Mouse (Mus musculus) testis, adult 2 months (tissue): ENCODE results near the gene Cxcl2. TPM values are rescaled to one million over a fixed set of nuclear protein-coding genes. Genes with fewer than 3 reads are reported as not detected.

ENCODE experiments used
- H3K27ac ChIP-seq: fragments of 200-500 bp; 2 replicates; pipeline ENCODE4 v1.5.1; 2012; ENCODE audit warnings: low read depth, low read length; ENCODE audit not compliant: control insufficient read depth, insufficient read depth
- H3K27me3 ChIP-seq: fragments of 200-500 bp; 2 replicates; pipeline ENCODE4 v1.6.1; 2012; ENCODE audit warnings: mild to moderate bottlenecking, low read length, moderate library complexity; ENCODE audit not compliant: control insufficient read depth, insufficient read depth
- H3K36me3 ChIP-seq: fragments of 200-500 bp; 2 replicates; pipeline ENCODE4 v1.6.1; 2012; ENCODE audit warnings: mild to moderate bottlenecking, low read length; ENCODE audit not compliant: control insufficient read depth, insufficient read depth
- H3K4me1 ChIP-seq: fragments of 200-500 bp; 2 replicates; pipeline ENCODE4 v1.6.1; 2012; ENCODE audit warnings: low read length; ENCODE audit not compliant: control insufficient read depth, insufficient read depth
- H3K4me3 ChIP-seq: fragments of 200-500 bp; 2 replicates; pipeline ENCODE4 v1.5.1; 2012; ENCODE audit warnings: low read depth, mild to moderate bottlenecking, low read length, moderate library complexity, mixed read lengths; ENCODE audit not compliant: control insufficient read depth
- CTCF ChIP-seq: fragments of 200-500 bp; IDR thresholded peaks from 2 replicates; pipeline ENCODE4 v1.5.1; 2012; ENCODE audit warnings: low read depth, mild to moderate bottlenecking, inconsistent platforms, low read length, moderate library complexity; ENCODE audit not compliant: control insufficient read depth, insufficient read depth, insufficient replicate concordance
- POLR2A ChIP-seq: fragments of 200-500 bp; IDR thresholded peaks from 2 replicates; pipeline ENCODE4 v1.6.1; 2012; ENCODE audit warnings: low read depth, mild to moderate bottlenecking, inconsistent platforms, low read length, moderate library complexity; ENCODE audit not compliant: control insufficient read depth
- polyA plus RNA-seq: library from polyadenylated mRNA; depleted of rRNA; stranded (reverse); fragments of >200 nt; gene quantifications from 2 replicates; pipeline ENCODE4 v1.2.3, GENCODE M21; 2012; rRNA removed

Gene Cxcl2
- polyA plus RNA-seq, 1 experiment: not detected

DNA sequence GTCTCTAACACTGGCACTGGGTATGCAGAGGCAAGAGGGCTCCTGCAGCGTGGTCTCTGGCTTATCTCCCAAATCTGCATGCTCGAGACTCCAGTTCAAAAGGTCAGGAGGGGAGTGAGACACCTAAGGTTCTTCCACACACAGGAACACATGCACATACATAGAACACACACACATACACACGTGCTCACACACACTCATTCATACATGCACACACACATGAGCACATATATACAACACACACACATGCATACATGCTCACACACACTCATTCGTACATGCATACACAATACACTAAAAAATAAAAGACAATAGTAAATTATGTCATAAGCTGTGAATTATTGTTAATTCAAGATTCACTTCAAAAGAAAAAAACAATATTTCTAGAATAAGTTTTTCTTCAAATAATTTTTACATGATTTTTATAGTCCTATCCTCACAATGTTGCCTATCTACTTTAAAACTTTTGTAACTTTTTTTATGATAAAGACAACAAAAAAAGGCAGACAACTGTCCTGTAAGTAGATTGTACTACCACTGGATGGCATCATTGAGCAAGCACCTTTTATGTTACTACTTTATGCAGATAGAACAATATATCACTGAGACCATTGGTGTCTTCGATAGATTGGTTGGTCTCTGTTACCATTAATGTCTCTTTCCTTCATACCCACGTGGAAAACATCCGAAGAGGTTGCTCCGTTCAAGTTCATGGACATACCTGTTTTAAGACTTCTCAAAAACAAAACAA lies 49.2 kb downstream of the Cxcl2 start:
- no peak overlapping the region for H3K4me3 ChIP-seq
- no peak for TF ChIP-seq POLR2A
- no peak; the same call in 1 of the 2 replicates for TF ChIP-seq CTCF
- no peaks in the 10 kb centered on the region for H3K36me3 ChIP-seq
- H3K27ac ChIP-seq: no peak overlapping the region
- H3K27me3 ChIP-seq: no peaks in the 10 kb centered on the region
- H3K4me1 ChIP-seq: no peaks in the 10 kb centered on the region

Other genes starting within 250 kb of the Cxcl2 start
- gene Cxcl5, start 144.5 kb upstream of the Cxcl2 start, polyA plus RNA-seq: not detected in 2 replicates
- 0.10 TPM in 1 of 2 replicates, not detected in the other for gene Ppbp, start 135.4 kb upstream of the Cxcl2 start, polyA plus RNA-seq
- gene Pf4, start 131.4 kb upstream of the Cxcl2 start, polyA plus RNA-seq: 4.8 and 6.2 TPM in 2 replicates
- not detected in 2 replicates for gene Cxcl3, start 117.8 kb upstream of the Cxcl2 start, polyA plus RNA-seq
- gene Cxcl15, start 109.3 kb upstream of the Cxcl2 start, polyA plus RNA-seq: not detected in 2 replicates
- 0.24 and 0.36 TPM in 2 replicates for gene Cxcl1, start 12.6 kb upstream of the Cxcl2 start, polyA plus RNA-seq
- gene Mthfd2l, start 27.2 kb downstream of the Cxcl2 start, polyA plus RNA-seq: 4.7 and 5.6 TPM in 2 replicates
- 0.23 and 0.40 TPM in 2 replicates for gene Epgn, start 123.6 kb downstream of the Cxcl2 start, polyA plus RNA-seq
- not detected in 2 replicates for gene Ereg, start 170.8 kb downstream of the Cxcl2 start, polyA plus RNA-seq
- not detected in 2 replicates for gene Areg, start 235.7 kb downstream of the Cxcl2 start, polyA plus RNA-seq